Mouse (Mus musculus): Measurements from ENCODE around the gene Tacc2. TPM values are rescaled to one million over a fixed set of nuclear protein-coding genes. Genes with fewer than 3 reads are reported as not detected.

The Tacc2 gene
- polyA plus RNA-seq, 1 experiment from 2014 or later: 50.8 TPM

Other genes starting within 250 kb of the Tacc2 start
- 58.0 and 62.5 TPM in 2 replicates for gene Ate1, start 57.1 kb upstream of the Tacc2 start, polyA plus RNA-seq (2016; fragmentation: Nextera tagmentation; extraction: Ambion mirVana)
- gene Nsmce4a, start 4.3 kb upstream of the Tacc2 start, polyA plus RNA-seq (2016; fragmentation: Nextera tagmentation; extraction: Ambion mirVana): 183 and 186 TPM in 2 replicates
- gene Btbd16, start 196.6 kb downstream of the Tacc2 start, polyA plus RNA-seq (2016; fragmentation: Nextera tagmentation; extraction: Ambion mirVana): not detected in 2 replicates

All from hindbrain, embryonic 10.5 days (tissue).